Mouse (Mus musculus) neutrophil, adult 5-6 weeks (primary cell): ENCODE results near the gene Ankrd50. TPM values are rescaled to one million over a fixed set of nuclear protein-coding genes. Genes with fewer than 3 reads are reported as not detected.

Experiments
- ATAC-seq: fragments of 151-379, 151-347 bp; 2 replicates; pipeline ENCODE4 v1.8.0; 2017; ENCODE audit warnings: mild to moderate bottlenecking, moderate TSS enrichment; ENCODE audit not compliant: insufficient number of reproducible peaks, poor library complexity, low FRiP score, severe bottlenecking; ENCODE audit errors: extremely low read depth
- total RNA-seq: library from RNA; stranded (forward); fragments of 200-1000 nt; gene quantifications from 2 replicates; pipeline ENCODE4 v1.2.3, GENCODE M21; 2017

Ankrd50 gene
- total RNA-seq, 1 experiment from 2014 or later, result 7.9 TPM

DNA sequence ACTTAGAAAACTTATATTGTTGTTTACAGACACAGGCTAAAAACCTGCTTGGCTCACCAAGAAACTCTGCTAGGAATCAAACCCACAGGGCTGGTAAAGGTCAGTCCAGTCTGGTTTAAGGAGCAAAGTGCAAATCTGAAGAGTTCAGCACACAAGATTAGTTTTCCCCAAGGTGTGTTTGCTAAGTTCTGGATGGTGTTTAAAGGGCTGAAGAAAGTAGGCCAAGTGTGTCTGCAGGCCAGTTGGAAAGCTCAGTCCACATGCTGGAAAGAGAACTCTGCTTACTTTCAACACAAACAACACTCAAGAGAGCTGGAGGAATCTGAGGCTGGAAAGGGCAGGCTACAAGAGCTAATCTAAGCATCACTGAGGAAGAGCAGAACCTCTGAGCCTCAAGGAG lies 13.1 kb downstream of the Ankrd50 start:
- no peak for ATAC-seq

DNA sequence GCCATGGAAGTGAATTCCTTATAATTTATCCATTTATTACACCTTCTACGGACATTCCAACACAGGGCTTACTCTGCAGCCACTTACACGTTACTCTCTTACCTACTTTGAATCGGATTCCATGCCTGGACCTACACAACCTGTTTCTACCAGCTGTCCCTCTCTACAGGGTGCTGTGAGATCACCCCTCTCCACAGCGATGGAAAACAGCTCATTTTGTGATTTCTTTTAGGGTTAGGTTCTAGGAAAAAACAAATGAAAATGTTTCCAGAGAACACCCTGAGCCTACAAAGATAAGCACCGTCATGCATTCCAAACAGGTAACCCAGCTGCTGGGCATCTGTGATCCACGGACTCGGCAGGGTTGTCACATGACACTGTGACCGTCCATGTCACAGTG lies 16.5 kb downstream of the Ankrd50 start:
- no peak for ATAC-seq

DNA sequence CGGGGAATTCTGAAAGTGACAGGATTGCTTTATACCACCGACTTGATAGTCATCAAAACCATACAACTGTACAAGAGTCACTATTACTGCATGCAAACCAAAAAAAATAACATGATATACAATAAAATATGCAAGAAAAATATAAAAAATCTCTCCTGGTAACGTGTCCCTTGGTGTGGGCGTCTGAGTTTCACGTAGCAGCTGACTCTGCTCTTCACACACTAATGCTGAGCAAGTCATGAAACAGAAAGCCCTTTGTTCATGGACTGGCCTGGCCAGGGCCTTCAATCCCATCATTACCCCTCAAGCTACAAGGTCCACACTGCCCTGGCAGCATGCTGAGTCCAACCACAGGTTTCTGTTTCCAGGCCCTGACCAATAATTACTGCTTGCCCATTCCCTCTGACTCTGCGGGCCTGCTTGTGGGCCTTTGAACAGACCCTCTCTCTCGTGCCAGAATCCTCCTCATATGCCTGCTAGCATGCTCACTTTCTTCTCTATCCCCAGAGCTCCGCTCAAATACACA lies 17.7 kb downstream of the Ankrd50 start:
- ATAC-seq, result no peak

DNA sequence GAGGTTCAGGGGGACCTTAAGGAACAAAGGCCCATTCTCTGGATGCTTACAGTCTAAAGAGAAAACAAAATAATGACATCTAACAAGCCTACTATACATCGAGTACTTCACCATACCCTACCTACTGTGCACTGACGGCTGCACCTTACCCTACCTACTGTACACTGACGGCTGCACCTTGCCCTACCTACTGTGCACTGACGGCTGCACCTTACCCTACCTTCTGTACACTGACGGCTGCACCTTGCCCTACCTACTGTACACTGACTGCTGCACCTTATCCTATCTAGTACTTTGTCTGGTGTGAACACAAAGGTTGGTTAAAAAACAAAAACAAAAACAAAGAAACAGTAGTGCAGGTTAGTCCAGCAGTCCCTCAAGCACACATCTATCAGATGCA lies 18.5 kb downstream of the Ankrd50 start:
- no peak for ATAC-seq

DNA sequence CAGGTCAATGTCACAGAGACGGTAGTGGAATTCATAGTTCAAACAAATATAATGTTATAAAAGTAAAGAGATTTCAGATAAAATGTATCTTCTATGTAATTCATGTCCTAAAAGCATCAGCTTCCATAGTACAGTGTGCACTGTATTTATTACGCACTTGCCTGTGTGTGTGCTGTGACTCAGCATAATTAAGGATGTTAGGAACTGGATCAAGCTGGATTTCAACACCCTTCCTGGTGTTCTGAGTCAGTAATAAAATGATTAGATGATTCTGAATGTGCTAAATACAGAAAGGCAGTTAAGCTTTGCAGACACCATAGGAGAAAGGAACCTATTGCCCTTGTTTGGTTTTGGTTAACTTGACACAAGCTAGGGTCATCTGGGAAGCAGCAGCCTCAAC lies 21.5 kb downstream of the Ankrd50 start:
- ATAC-seq, result no peak

DNA sequence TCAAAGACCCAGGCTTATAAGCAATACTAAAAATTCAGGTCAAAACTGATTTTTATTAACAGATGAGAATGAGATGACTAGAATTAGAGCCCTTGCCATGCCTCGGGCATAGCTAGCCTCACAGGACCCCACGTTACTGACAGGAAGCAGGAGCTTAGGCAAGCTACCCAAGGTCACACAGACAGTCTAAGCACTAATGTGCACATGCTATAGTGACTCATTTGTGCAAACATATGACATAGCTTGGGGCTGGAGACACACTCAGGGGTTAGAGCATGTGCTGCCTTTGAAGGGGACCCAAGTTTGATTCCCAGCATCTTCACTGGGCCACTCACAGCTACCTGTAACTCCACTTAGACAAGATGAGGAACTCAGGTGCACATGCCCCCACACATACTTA lies 22.9 kb downstream of the Ankrd50 start:
- ATAC-seq, result no peak

DNA sequence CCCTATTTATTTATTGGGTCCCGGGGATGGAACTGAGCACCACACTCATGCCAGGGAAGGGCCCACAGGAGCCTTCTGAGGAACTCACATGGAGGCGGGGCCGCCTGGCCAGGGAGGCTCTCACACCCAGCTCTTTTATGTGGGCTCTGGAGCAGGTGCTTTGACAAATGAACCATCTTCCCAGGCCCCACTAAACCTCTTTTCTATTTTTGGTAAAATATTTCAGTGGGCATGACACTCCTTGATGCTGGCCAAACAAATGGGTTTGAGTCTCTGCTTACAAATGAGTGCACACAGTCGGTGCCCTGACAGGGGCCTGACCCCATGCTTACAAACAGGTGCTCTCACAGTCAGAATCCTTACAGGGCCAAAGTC lies 24.4 kb downstream of the Ankrd50 start:
- no peak for ATAC-seq

DNA sequence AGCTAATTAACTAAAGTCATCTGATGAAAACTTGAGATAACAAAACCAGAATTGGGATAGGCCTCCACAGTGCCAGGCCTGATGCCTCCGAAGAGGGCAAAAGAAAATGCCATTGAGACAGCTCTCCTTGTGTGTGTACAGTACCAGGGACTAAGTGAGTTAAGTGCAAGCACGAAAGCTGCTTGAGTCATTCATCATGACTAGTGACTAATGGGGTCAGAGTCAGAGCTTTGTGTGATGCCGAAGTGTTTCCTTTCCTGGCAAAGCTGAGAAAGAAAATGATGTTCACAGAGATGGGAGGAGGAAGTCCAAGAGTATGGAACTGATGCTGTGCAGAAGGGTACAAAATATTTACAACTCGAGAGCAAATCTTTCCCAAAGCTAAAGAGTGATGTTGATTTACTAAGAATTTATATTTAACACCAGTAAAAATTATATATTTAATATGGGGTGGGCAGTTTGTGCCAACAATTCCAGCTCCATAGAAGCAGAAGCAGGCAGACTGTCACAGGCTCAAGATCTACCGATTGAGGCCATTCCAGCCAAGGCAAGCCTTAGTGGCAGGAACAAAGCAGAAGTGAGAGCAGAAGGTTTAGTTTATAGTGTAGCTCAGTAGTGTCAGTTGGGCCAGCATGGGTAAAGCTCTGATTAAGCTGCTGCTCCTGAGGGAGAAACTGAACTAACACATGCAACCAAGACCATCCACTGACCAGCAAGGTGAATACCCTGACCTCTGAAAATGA lies 25.0 kb downstream of the Ankrd50 start:
- no peak for ATAC-seq

DNA sequence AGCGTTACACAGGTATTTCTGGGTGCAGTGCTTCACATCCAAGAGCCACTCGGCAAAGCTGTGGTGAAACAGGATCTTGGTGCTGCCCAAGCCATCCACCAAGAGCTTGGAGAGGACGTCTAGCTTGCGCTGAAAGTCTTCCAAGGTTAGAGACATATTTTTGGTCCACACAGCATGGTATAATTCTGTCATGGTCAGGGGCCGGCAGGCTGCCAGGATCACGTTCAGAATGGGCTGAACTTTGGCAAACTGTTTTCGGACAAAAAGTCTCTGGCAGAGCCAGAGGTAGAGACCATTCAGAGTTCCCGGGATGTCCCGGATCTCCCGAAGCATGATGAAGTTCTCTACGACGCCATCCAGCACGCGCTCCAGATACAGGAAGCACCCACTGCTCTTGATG lies 27.6 kb downstream of the Ankrd50 start:
- ATAC-seq, result no peak

DNA sequence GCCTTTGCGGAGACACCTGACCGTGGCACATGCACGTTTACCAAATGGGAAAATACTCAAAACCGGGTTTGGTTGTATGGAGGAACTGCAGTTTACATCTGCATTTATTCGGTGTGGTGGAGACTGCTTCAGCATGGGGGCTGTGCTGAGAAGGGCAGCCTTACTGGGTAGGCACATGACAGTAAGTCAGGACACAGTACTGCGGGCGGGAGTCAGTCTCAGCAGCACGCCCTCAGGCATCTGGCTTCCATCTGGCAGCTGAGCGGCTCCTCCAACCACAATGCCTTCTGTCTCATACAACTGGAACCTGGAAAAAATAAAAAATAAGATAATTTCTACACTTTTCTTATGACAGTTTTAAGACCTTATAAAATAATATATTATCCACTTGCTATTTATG lies 32.4 kb downstream of the Ankrd50 start:
- no peak for ATAC-seq

DNA sequence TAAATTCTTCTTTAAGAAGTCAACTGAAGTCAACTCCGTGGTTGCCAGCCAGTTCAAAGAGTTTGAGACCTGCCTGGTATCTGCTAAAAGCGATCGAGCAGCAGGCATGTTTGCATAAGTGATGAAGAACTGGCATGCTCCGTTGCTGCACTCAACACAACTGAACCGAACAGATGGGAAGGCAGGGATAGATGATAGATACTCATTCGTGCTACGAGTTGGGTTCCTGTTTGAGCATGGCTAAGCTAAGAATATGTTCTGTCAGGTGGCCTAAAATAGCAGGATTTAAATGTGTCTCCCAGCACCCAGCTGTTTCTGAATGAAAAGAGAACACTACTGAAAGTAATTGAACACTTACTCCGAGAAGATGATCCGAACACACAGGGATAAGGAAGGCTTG lies 38.1 kb downstream of the Ankrd50 start:
- no peak for ATAC-seq

DNA sequence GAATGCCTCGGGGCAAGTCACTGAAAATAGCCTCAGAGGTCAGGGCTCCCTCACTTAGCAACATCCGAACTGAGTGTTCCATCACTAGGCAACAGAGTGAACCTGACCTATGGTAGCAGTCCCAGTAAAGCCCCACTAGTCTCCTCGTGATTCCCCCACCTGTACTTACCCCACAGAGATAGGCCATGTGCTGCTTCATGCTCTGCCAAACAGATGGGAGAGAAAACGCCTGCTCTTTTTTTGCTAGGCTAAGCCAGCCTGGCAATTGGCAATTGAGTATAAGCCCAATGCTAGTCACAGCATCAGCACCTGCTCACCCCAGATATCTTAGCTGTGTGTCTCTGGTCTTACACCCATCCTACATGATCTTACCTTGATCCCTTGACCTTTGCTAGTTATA lies 40.8 kb downstream of the Ankrd50 start:
- ATAC-seq, result no peak

DNA sequence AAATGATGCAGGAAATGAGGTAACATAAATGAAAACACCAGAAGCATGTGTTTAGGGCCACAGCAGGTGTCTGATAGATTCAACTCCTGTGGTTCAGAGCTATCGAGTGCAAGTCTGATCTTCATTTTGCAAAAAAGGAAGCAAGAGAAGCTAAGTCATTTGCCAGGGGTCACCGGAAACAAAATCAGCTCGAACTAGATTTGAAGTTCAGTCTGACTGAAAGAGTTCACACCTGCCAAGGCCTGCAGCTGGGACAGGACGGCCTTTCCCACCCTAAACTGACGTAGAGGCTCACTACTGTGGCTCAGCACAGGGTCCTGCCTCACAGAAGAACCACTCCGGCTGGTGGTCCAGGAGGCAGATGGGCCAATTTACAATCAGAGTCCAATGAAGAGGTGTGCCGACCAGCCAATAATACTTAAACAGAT lies 44.1 kb downstream of the Ankrd50 start:
- no peak for ATAC-seq

DNA sequence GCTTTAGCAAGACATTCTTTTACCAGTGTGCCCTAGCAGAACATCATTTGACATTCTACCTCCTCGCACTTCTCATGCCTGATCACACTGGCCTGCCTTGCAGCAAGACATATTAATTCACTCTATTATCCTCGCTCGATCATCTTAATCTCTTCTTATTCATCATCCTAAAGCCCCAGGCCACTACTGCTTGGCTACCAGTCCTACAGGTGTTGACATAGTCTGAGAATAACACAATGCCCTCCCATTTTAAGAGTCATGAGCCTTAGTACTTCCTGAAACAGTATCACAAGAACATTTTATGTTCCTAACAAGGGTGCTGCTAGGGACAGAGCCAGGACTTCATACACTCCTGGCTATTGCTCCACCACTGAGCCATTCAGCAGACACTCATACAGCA lies 48.0 kb downstream of the Ankrd50 start:
- ATAC-seq, result no peak

DNA sequence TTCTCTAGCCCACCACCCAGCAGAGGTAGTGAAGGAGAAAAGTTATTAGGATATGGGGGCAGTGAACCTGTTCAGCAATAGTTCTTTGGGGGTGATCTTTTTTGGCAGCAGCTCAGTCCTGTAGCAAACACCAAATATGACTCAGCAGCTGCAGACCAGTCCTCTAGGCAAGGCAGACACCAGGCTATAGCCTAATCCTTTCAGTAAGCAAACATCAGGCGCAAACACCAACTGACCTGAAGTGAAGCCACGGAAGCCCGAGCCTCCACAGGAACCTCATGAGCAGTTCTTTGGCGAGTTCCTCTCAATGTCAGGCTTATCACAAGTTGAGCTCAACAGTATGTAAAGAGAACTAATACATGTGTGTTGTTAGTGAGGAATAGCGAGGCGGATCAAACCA lies 48.8 kb downstream of the Ankrd50 start:
- ATAC-seq, result no peak

DNA sequence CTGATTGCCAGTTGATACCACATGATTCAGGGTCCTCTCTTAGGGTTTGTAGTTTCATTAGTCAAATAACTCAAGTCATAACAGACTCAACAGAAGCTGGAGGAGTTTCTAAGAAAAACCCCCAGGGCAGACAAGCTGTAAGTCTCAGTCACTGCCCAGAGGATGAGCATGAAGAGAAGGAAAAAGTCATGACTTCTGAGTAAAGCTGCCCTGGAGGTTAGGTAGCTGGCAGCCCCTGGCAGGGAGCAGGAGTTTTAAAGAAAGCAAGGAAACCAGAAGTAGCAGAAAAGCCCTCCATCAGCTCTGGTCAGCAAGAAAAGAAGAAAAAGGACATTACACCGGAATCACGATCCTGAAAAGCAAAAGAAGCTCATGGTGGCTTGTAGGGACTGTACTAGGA lies 50.2 kb downstream of the Ankrd50 start:
- ATAC-seq, result no peak

DNA sequence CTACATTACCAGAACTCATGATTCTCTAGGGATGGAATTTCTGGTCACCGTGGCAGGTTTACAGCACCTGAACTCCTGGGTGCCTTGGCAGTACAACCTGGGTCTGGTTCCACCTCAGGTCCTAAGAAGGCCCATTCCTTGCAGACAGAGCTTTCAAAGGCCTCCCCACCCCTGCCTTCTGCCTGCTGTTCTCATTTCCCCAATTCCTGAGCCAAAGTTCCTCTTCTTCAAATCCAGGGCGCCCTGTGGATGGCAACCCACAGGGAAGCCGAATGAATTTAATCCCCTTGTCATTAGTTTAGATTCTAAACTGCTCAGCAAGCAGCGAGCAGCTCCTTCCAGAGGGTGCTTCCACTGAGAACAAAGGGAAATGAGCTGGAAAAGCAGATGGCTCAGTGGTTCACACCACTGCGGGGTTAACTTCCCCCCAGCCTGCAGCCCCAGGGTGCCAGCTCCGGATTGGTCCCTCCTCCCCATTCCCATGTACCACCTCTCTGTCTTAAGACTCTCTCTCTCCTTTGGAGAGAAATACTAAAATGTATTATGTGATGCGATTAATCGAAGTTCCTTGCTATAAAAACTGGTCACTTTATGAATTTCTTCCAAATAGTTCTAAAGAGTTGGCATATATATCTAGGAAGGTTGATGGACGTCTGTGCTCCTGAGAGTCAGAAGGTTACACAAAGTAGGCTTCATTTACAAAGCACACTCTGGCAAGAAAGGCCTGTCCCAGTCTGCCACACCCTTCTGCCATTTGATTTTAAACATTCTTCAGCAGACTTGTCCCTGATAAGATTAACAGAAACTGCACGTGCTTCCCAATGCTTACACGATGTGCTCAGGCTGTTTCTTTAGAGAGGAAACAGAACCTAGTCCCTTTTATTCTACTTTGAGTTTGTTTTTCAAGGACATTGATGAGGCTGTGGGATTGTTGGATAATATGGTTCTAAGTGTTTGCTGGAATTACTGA lies 50.9 kb downstream of the Ankrd50 start:
- ATAC-seq, result no peak

DNA sequence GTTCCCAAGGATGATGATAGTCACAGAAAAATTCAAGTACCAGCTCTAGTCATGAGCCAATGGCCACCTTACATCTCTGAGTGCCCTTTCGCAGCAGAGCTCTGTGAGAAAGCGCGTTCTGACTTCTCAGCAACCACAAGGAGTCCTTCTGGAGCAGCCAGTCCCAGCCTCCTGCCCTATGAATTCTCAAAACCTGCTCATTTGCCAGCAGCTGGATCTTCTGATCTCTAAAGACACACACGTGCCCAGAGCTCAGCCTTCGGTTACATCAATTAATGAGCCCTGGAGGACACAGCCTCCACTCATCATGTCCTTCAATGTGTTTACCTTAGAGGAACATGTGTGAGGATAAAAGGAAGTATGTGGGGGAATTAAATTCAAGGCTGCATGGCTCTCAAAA lies 53.2 kb downstream of the Ankrd50 start:
- no peak for ATAC-seq

DNA sequence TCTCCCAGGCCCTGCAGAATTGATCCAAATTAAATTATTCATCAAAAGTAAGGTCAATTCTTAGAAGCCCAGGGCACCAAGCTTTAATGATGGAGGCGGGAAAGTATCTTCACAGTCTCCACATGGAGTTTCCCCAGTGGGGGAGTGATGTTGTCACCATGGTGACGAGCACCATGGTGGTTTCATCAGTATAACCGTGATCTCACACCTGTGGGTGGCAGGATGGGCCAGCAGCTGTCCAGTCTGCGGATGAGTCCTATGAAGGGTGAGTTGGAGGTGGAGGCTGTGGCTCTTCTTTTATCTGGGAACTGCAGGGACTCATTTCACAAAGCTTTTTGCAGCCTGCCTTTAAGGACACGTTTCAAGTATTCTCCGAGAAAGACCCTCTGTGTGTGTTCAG lies 53.6 kb downstream of the Ankrd50 start:
- ATAC-seq, result no peak

DNA sequence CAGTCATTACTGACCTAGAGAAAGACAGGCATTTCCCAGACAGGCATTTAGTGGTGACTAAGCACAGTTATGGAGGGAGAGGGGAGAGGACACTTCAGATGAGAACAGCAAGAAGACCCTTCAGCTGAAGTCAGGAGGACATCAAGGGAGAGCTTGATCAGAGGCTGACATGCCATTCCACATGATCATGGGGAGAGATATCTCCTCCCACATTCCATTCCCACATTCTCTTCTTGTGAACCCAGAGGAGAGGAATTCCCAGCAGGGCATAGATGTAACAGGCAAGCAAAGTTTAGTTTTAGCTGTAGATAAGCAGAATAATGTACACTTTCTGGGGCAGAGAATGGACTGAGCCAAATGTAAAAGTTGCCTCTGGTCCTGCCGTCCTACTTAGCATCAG lies 57.4 kb downstream of the Ankrd50 start:
- ATAC-seq, result no peak
